Mouse (Mus musculus) cerebellum, adult 2 months (tissue): Measurements from ENCODE around the gene Dnajc25.

Source experiments
- CTCF ChIP-seq: fragments of 200-500 bp; IDR thresholded peaks from 2 replicates; pipeline ENCODE4 v1.5.1; 2011; ENCODE audit warnings: low read depth, mild to moderate bottlenecking, control low read depth, low read length, moderate library complexity, borderline replicate concordance; ENCODE audit not compliant: insufficient read depth
- POLR2A ChIP-seq: fragments of 200-500 bp; IDR thresholded peaks from 2 replicates; pipeline ENCODE4 v1.6.1; 2011; ENCODE audit warnings: low read length, control low read depth, borderline replicate concordance; ENCODE audit not compliant: insufficient read depth

DNA sequence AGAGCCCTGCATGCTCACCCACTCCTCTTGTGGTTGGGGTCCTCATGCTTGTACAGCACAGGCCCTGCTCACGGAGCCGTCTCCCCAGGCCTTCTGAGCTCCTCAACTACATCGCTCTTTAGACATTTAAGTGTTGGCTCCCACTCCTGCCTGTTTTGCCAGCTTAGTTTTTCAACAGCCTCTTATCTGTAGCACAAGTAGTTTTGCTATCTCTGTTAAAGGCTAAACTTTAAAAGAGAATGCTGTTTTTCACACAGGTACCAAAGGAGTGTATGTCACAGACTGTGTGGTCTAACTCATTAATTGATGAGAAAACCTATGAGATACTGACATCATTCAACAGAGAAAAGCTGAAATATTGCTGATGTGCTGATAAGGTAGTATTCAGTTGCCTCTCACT, 16.6 kb downstream of the Dnajc25 start:
- TF ChIP-seq POLR2A: no peak
- TF ChIP-seq CTCF: no peak
